Mouse (Mus musculus): ENCODE data around the gene Arl9. TPM values are rescaled to one million over a fixed set of nuclear protein-coding genes. Genes with fewer than 3 reads are reported as not detected.

Gene Arl9
- polyA plus RNA-seq, 1 experiment: not detected

DNA sequence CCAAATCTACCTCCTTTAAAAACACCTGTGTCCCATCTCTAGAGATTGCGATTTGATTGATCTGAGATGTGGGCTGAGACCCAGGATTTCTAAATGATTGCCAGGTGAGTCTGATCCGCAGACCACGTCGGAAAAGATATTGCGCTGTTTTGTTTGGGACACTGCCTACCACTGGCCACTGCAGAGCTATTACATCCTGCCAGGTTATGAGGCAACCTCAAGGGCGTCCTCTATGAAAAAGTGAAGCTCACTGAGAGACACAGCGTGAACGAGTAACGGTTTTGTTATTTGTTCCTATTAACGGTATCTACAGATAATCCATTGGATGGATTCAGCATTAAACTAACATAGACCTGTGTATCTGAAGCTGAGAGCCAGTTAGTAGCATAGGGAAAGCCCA lies 34.6 kb downstream of the Arl9 start:
- TF ChIP-seq POLR2A (IDR thresholded peaks at IDR 0.05; ENCODE audit: borderline replicate concordance, control insufficient read depth, low read depth, low read length) (no peak), CTCF (IDR thresholded peaks at IDR 0.05; ENCODE audit: control insufficient read depth, insufficient read depth, low read length) (no peak)
- Histone ChIP-seq H3K4me3 (replicated peaks; ENCODE audit: control insufficient read depth, low read depth, low read length) (peak overlapping the region; percentile 46), H3K4me1 (ENCODE audit: control insufficient read depth, insufficient read depth, low read length) (peaks cover 1% of the 10 kb centered on the region; the same call in 1 of the 2 replicates), H3K27ac (ENCODE audit: control insufficient read depth, insufficient read depth, low read depth, low read length, poor library complexity) (peak overlapping the region; percentile 48)
- WGBS: 57% methylated on average over 10 of the region's 10 CpGs

GRCm38 (mm10) chr5:77039391-77039790 lies 35.5 kb downstream of the Arl9 start:
- Histone ChIP-seq H3K4me3 (replicated peaks; ENCODE audit: control insufficient read depth, low read depth, low read length) (no peak overlapping the region), H3K27ac (ENCODE audit: control insufficient read depth, insufficient read depth, low read depth, low read length, poor library complexity) (no peak overlapping the region), H3K4me1 (ENCODE audit: control insufficient read depth, insufficient read depth, low read length) (peaks cover 1% of the 10 kb centered on the region; the same call in 1 of the 2 replicates)
- no peak for TF ChIP-seq POLR2A (IDR thresholded peaks at IDR 0.05; ENCODE audit: borderline replicate concordance, control insufficient read depth, low read depth, low read length)
- TF ChIP-seq CTCF (IDR thresholded peaks at IDR 0.05; ENCODE audit: control insufficient read depth, insufficient read depth, low read length): no peak

DNA sequence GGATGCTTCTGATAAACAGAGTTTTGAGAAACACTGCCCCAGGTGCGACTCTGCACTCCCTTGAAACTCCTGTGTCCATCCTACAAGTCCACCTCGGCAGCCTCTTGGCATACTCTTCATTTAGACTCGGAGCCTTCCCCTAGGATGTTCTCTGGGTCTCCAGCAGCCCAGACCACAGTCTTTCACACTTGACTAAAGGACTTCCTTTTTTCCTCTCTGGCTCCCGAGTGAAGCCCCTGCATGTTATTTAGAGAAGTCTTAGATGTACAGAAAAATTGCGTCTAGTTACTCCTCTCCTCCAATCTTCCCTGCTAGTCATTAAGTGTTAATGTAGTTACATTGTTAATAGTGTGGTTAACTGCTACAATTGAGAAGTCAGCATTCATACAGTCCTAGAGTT lies 40.5 kb downstream of the Arl9 start:
- no peak overlapping the region for H3K4me3 ChIP-seq (replicated peaks; ENCODE audit: control insufficient read depth, low read depth, low read length)
- TF ChIP-seq POLR2A (IDR thresholded peaks at IDR 0.05; ENCODE audit: borderline replicate concordance, control insufficient read depth, low read depth, low read length) (no peak), CTCF (IDR thresholded peaks at IDR 0.05; ENCODE audit: control insufficient read depth, insufficient read depth, low read length) (no peak)
- no peaks in the 10 kb centered on the region; the same call in 1 of the 2 replicates for H3K4me1 ChIP-seq (ENCODE audit: control insufficient read depth, insufficient read depth, low read length)
- no peak overlapping the region for H3K27ac ChIP-seq (ENCODE audit: control insufficient read depth, insufficient read depth, low read depth, low read length, poor library complexity)
- 14% methylated on average over 5 of the region's 5 CpGs for WGBS

GRCm38 (mm10) chr5:77052616-77053015 lies 48.8 kb downstream of the Arl9 start:
- H3K27ac ChIP-seq (ENCODE audit: control insufficient read depth, insufficient read depth, low read depth, low read length, poor library complexity): no peak overlapping the region
- no peak overlapping the region for H3K4me3 ChIP-seq (replicated peaks; ENCODE audit: control insufficient read depth, low read depth, low read length)
- 87% methylated on average over 5 of the region's 5 CpGs for WGBS
- TF ChIP-seq CTCF (IDR thresholded peaks at IDR 0.05; ENCODE audit: control insufficient read depth, insufficient read depth, low read length): no peak
- TF ChIP-seq POLR2A (IDR thresholded peaks at IDR 0.05; ENCODE audit: borderline replicate concordance, control insufficient read depth, low read depth, low read length): no peak
- no peaks in the 10 kb centered on the region; the same call in 1 of the 2 replicates for H3K4me1 ChIP-seq (ENCODE audit: control insufficient read depth, insufficient read depth, low read length)

GRCm38 (mm10) chr5:77056881-77057440 lies 53.1 kb downstream of the Arl9 start:
- TF ChIP-seq POLR2A (IDR thresholded peaks at IDR 0.05; ENCODE audit: borderline replicate concordance, control insufficient read depth, low read depth, low read length): no peak
- TF ChIP-seq CTCF (IDR thresholded peaks at IDR 0.05; ENCODE audit: control insufficient read depth, insufficient read depth, low read length): no peak
- no peak overlapping the region for H3K4me3 ChIP-seq (replicated peaks; ENCODE audit: control insufficient read depth, low read depth, low read length)
- H3K4me1 ChIP-seq (ENCODE audit: control insufficient read depth, insufficient read depth, low read length): no peaks in the 10 kb centered on the region; the same call in 1 of the 2 replicates
- no peak overlapping the region for H3K27ac ChIP-seq (ENCODE audit: control insufficient read depth, insufficient read depth, low read depth, low read length, poor library complexity)
- 80% methylated on average over 12 of the region's 12 CpGs for WGBS

Other genes with a start within 250 kb of the Arl9 start
- gene Aasdh, start 98.5 kb upstream of the Arl9 start, polyA plus RNA-seq (2011; ENCODE audit: insufficient read depth, insufficient read length, low replicate concordance, missing spikeins): 11.6 and 16.5 TPM in 2 replicates
- 76.6 and 84.6 TPM in 2 replicates for gene Paics, start 52.7 kb upstream of the Arl9 start, polyA plus RNA-seq (2011; ENCODE audit: insufficient read depth, insufficient read length, low replicate concordance, missing spikeins)
- 11.0 and 17.2 TPM in 2 replicates for gene Ppat, start 52.5 kb upstream of the Arl9 start, polyA plus RNA-seq (2011; ENCODE audit: insufficient read depth, insufficient read length, low replicate concordance, missing spikeins)
- 66.7 and 73.8 TPM in 2 replicates for gene Srp72, start 29.4 kb upstream of the Arl9 start, polyA plus RNA-seq (2011; ENCODE audit: insufficient read depth, insufficient read length, low replicate concordance, missing spikeins)
- gene Thegl, start 12.0 kb downstream of the Arl9 start, polyA plus RNA-seq (2011; ENCODE audit: insufficient read depth, insufficient read length, low replicate concordance, missing spikeins): 0.92 TPM in 1 of 2 replicates, not detected in the other
- 8.3 TPM in 2 replicates for gene Hopx, start 111.1 kb downstream of the Arl9 start, polyA plus RNA-seq (2011; ENCODE audit: insufficient read depth, insufficient read length, low replicate concordance, missing spikeins)
- gene Spink2, start 207.4 kb downstream of the Arl9 start, polyA plus RNA-seq (2011; ENCODE audit: insufficient read depth, insufficient read length, low replicate concordance, missing spikeins): not detected in 2 replicates

Measured in bone marrow, adult 2 months (tissue).